Mouse (Mus musculus) forebrain, embryonic 15.5 days (tissue): ENCODE data around the gene Zfp426. TPM values are rescaled to one million over a fixed set of nuclear protein-coding genes. Genes with fewer than 3 reads are reported as not detected.

ENCODE experiments used
- ATAC-seq: fragments of 200-750 bp; cut with Nextera tagmentation; replicated peaks from 2 replicates; pipeline ENCODE4 v1.8.0; 2017; ENCODE audit warnings: mild to moderate bottlenecking, moderate TSS enrichment, moderate library complexity
- H3K27ac ChIP-seq: fragments of 300-500 bp; sonication (generic); replicated peaks from 2 replicates; pipeline ENCODE4 v1.5.1; 2015; ENCODE audit warnings: mild to moderate bottlenecking, inconsistent platforms
- H3K27me3 ChIP-seq: fragments of 300-500 bp; sonication (generic); 2 replicates; pipeline ENCODE4 v1.6.1; 2015; ENCODE audit warnings: inconsistent platforms
- H3K36me3 ChIP-seq: fragments of 300-500 bp; sonication (generic); 2 replicates; pipeline ENCODE4 v1.6.1; 2015; ENCODE audit warnings: mild to moderate bottlenecking, inconsistent platforms
- H3K4me1 ChIP-seq: fragments of 300-500 bp; sonication (generic); 2 replicates; pipeline ENCODE4 v1.6.1; 2015; ENCODE audit warnings: inconsistent platforms
- H3K4me2 ChIP-seq: fragments of 300-500 bp; sonication (generic); replicated peaks from 2 replicates; pipeline ENCODE4 v1.6.1; 2015; ENCODE audit warnings: mild to moderate bottlenecking, inconsistent platforms
- H3K4me3 ChIP-seq: fragments of 300-500 bp; sonication (generic); 2 replicates; pipeline ENCODE4 v1.5.1; 2015; ENCODE audit warnings: mild to moderate bottlenecking, inconsistent platforms
- H3K9ac ChIP-seq: fragments of 300-500 bp; sonication (generic); replicated peaks from 2 replicates; pipeline ENCODE4 v1.6.1; 2015; ENCODE audit warnings: mild to moderate bottlenecking, inconsistent platforms
- H3K9me3 ChIP-seq: fragments of 300-500 bp; sonication (generic); 2 replicates; pipeline ENCODE4 v1.6.1; 2016; ENCODE audit warnings: inconsistent platforms
- WGBS: fragments of 180-500 bp; shearing (Covaris S2); methylation state at CpG from one replicate; pipeline ENCODE4 v1.1.7; 2015; ENCODE audit warnings: mixed read lengths; 5-methylcytosine and 5-hydroxymethylcytosine counted together
- polyA plus RNA-seq: library from polyadenylated mRNA; unstranded; fragments of >200 nt; fragmentation: Nextera tagmentation; extraction: Ambion mirVana; gene quantifications from 2 replicates; pipeline ENCODE4 v1.2.1, GENCODE M21; 2015

Gene Zfp426
- 30.7 and 34.0 TPM in 2 replicates for polyA plus RNA-seq

GRCm38 (mm10) chr9:20492527-20493233, at the start of gene Zfp426:
TSS of gene Zfp426 (minus strand) at chr9:20492746.
- H3K4me1 ChIP-seq = peaks cover 39% of the 10 kb centered on the region
- peak within 1 kb of the TSS; percentile 100 for H3K4me3 ChIP-seq
- peak within 1 kb of the TSS; percentile 75 for H3K4me2 ChIP-seq
- ATAC-seq = peak; percentile 98
- peak within 1 kb of the TSS; percentile 97 for H3K9ac ChIP-seq
- under 1% methylated on average over 40 of the region's 40 CpGs for WGBS
- peak within 1 kb of the TSS; percentile 98 for H3K27ac ChIP-seq
- H3K36me3 ChIP-seq = peaks cover 24% of the 10 kb centered on the region
- no peaks in the 10 kb centered on the region for H3K27me3 ChIP-seq
- H3K9me3 ChIP-seq = no peaks in the 10 kb centered on the region

DNA sequence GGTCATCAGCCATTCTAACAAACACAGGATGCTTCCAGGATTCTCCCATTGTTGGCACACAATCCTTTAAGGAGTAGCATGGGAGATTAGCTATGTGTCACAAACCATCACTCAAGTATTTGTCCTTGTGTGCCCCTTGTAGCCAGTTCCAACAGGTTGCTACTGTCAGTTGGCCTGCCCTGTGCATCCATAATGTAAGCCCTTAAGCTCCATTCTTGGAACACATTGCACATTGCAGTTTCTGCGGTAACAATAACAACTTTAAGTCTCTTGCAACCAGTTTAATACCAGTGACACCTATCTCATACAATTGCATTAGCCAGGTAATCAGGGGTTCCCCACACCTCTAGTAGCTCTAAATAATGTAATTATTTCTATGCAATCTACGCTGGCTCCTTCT, 44.1 kb upstream of the Zfp426 start:
- Histone ChIP-seq H3K9me3 (no peaks in the 10 kb centered on the region), H3K4me3 (no peak overlapping the region), H3K27ac (no peak overlapping the region), H3K4me2 (no peak overlapping the region), H3K9ac (no peak overlapping the region), H3K4me1 (no peaks in the 10 kb centered on the region), H3K36me3 (no peaks in the 10 kb centered on the region), H3K27me3 (peaks cover 7% of the 10 kb centered on the region)
- 86% methylated on average over 2 of the region's 2 CpGs for WGBS
- ATAC-seq = no peak

DNA sequence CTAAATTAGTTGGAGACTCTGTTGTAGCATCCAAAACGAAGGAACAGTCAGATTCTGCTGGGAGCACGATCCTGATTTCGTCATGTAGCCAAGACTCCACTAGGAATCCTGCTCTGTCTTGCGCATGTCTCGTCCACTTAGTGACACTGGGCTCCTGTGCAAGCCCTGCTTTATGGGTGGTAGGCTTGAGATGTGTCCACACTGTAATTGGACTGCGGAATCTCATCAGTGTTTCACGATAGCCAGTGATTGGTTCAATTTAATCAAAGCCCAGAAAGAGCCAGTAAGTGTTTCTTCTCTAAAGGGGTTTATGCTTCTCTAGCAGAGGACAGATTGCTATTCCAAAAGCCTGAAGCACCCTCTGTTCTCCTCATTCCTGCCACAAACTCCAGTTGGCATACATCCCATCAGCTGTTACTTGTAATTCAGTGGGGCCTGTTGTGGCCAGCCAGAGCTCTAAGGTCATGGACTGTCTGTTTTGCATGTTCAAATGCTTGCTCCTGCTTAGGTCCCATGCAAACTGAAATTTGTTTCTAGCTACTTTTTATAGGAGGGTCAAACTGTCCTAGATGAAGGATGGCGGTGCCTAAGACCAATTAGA, 41.9 kb upstream of the Zfp426 start:
- no peak overlapping the region for H3K9ac ChIP-seq
- H3K36me3 ChIP-seq = no peaks in the 10 kb centered on the region
- H3K9me3 ChIP-seq = no peaks in the 10 kb centered on the region
- peaks cover 4% of the 10 kb centered on the region for H3K27me3 ChIP-seq
- H3K27ac ChIP-seq = no peak overlapping the region
- H3K4me2 ChIP-seq = no peak overlapping the region
- no peak overlapping the region for H3K4me3 ChIP-seq
- no peaks in the 10 kb centered on the region for H3K4me1 ChIP-seq
- ATAC-seq = no peak
- WGBS = 73% methylated on average over 8 of the region's 8 CpGs

DNA sequence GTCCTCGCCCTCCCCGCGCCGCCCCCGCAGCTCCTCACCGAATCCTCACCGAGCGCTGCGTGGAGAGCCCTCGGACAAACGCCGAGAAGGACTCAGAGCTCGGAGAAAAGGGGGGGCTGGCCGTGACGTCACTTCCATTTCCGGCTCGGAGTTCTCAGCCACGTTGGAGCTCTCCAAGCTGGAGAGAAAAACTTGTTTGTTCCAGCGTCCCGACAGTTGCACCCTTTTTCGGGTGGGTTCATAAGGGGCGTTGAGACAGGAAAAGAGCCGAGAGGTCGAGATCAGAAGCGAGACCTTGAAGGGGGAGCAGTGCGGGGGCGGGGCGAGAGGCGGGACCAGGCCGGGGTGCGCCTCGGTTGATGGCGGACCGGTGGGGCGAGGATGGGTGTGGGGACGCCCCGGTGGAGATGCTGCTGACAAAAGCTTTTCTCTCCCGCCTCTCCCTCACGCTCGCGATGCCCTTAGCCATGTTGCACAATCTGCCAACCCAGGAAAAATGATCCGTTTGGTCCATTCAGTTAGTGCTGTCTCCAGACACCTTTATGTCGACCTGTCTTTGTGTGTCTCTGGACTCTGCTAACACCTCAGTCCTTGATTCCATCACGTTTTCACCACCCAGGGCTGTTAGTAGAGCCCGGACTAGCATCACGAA, 28.9 kb upstream of the Zfp426 start, which contains the start of gene Zfp266:
Gene Zfp266 (minus strand): TSS at position 112 of the 652 bp plus-strand sequence.
- Histone ChIP-seq H3K4me1 (peaks cover 39% of the 10 kb centered on the region), H3K9ac (peak within 1 kb of the TSS; percentile 97), H3K4me2 (peak within 1 kb of the TSS; percentile 84), H3K4me3 (peak within 1 kb of the TSS; percentile 96), H3K9me3 (no peaks in the 10 kb centered on the region), H3K27ac (peak within 1 kb of the TSS; percentile 98), H3K27me3 (no peaks in the 10 kb centered on the region), H3K36me3 (peaks cover 7% of the 10 kb centered on the region; the same call in 1 of the 2 replicates)
- WGBS = under 1% methylated on average over 46 of the region's 46 CpGs
- peak; percentile 88 for ATAC-seq

DNA sequence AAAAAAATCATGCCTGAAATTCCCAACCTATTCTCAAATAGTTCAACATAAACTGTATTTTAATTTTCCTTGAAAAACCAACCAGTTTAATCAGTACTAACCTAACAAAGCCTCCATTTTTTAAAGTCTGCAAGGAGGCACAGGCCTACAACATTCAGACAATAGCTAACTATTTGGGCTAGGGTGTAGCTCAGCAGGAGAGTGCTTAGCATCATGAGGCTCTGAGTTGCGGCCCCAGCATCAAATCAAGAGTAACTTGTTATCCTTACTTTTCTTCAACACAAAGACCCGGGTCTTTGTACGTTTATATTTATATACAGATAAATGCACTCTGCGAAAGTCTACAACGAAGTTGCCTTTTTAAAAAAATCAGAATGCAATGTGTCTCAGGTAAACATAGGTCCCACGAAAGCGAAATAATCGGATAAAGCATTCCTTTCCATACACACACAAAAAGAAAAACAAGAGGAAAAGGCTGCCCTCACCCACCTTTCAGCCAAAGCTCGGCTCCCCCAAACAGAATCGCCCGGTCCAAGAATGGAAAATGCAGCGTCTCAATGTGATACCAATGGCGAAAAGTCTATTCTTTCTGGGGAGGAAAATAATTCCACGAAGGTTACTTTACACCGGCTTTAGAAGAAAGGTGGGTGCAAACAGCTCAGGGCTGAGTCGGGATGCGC, 28.1 kb upstream of the Zfp426 start:
- Histone ChIP-seq H3K4me3 (peak overlapping the region; percentile 96), H3K4me1 (peaks cover 39% of the 10 kb centered on the region), H3K9me3 (no peaks in the 10 kb centered on the region), H3K4me2 (peak overlapping the region; percentile 65), H3K36me3 (peaks cover 9% of the 10 kb centered on the region), H3K27ac (peak overlapping the region; percentile 98), H3K27me3 (no peaks in the 10 kb centered on the region), H3K9ac (peak overlapping the region; percentile 97)
- ATAC-seq = no peak
- WGBS = 0% methylated on average over 17 of the region's 17 CpGs

- Histone ChIP-seq H3K9me3 (no peaks in the 10 kb centered on the region), H3K4me3 (peak overlapping the region; percentile 96), H3K27me3 (no peaks in the 10 kb centered on the region), H3K27ac (no peak overlapping the region), H3K36me3 (peaks cover 16% of the 10 kb centered on the region), H3K9ac (peak overlapping the region; percentile 42), H3K4me1 (peaks cover 45% of the 10 kb centered on the region), H3K4me2 (peak overlapping the region; percentile 84)
- ATAC-seq = no peak
- 5% methylated on average over 4 of the region's 4 CpGs for WGBS
Measured at GRCm38 (mm10) chr9:20519949-20520348, 27.4 kb upstream of the Zfp426 start.

- Histone ChIP-seq H3K27ac (no peak overlapping the region), H3K9ac (no peak overlapping the region), H3K27me3 (no peaks in the 10 kb centered on the region), H3K36me3 (peaks cover 26% of the 10 kb centered on the region), H3K4me3 (peak overlapping the region; percentile 96), H3K4me1 (peaks cover 56% of the 10 kb centered on the region), H3K4me2 (peak overlapping the region; percentile 84), H3K9me3 (no peaks in the 10 kb centered on the region)
- no peak for ATAC-seq
- WGBS = 87% methylated on average over 4 of the region's 4 CpGs
Measured at GRCm38 (mm10) chr9:20518708-20519107, 26.2 kb upstream of the Zfp426 start.

GRCm38 (mm10) chr9:20517727-20518126, 25.2 kb upstream of the Zfp426 start:
- 95% methylated on average over 1 of the region's 1 CpGs for WGBS
- ATAC-seq = no peak
- Histone ChIP-seq H3K27me3 (no peaks in the 10 kb centered on the region), H3K27ac (no peak overlapping the region), H3K9ac (no peak overlapping the region), H3K4me1 (peaks cover 57% of the 10 kb centered on the region), H3K36me3 (peaks cover 32% of the 10 kb centered on the region), H3K9me3 (no peaks in the 10 kb centered on the region), H3K4me2 (no peak overlapping the region), H3K4me3 (no peak overlapping the region)

DNA sequence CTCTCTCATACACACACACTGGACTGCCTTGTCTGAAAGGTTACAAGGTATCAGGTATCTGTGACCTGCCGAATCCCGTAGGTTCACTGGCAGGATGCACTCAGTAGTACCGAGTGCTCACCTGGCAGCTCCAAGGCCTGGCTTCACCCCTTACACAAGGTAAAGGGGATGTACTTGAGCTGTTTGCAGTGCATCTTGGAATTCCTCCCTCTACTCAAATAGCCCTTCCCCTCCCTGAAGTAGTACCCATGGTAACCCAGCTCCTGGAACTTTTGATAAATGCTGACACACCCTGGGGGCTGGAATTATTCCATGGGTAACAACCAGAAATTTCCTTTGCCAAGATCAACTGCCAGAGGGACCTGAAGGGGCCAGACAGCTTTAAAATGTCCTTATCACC, 21.5 kb upstream of the Zfp426 start:
- Histone ChIP-seq H3K27me3 (no peaks in the 10 kb centered on the region), H3K27ac (no peak overlapping the region), H3K9ac (no peak overlapping the region), H3K4me3 (no peak overlapping the region), H3K4me1 (peaks cover 45% of the 10 kb centered on the region), H3K36me3 (peaks cover 34% of the 10 kb centered on the region), H3K4me2 (no peak overlapping the region), H3K9me3 (no peaks in the 10 kb centered on the region)
- no peak for ATAC-seq
- WGBS = 95% methylated on average over 3 of the region's 3 CpGs

DNA sequence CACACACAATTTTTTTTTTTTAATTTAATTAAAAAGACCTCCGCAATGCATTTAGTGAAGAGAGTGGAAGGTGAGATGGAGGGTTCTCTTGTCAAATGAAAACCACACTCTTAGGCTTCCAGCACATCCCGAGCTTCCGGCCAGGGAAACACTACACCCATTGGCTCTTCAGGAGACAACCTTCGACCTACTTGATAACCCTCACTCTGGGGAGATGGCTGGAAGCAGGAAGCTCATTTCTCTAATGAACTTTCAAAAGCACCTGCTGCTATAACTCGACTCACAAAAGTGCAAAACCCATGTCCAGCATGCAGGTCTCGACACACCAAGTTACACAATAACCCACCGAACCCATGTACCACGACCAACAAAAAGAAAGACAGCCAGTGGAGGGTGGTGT, 20.2 kb upstream of the Zfp426 start:
- ATAC-seq = no peak

GRCm38 (mm10) chr9:20511645-20512044, 19.1 kb upstream of the Zfp426 start:
- Histone ChIP-seq H3K27me3 (no peaks in the 10 kb centered on the region), H3K4me2 (no peak overlapping the region), H3K36me3 (peaks cover 31% of the 10 kb centered on the region), H3K4me3 (no peak overlapping the region), H3K27ac (no peak overlapping the region), H3K9me3 (no peaks in the 10 kb centered on the region), H3K4me1 (peaks cover 23% of the 10 kb centered on the region), H3K9ac (no peak overlapping the region)
- 86% methylated on average over 4 of the region's 4 CpGs for WGBS
- ATAC-seq = no peak

More for the DNA sequence above, 20.2 kb upstream of the Zfp426 start:
- no peak overlapping the region for H3K27ac ChIP-seq
- no peak overlapping the region for H3K4me2 ChIP-seq
- WGBS = 94% methylated on average over 8 of the region's 8 CpGs
- no peaks in the 10 kb centered on the region for H3K9me3 ChIP-seq
- no peaks in the 10 kb centered on the region for H3K27me3 ChIP-seq
- H3K36me3 ChIP-seq = peaks cover 34% of the 10 kb centered on the region
- H3K4me1 ChIP-seq = peaks cover 33% of the 10 kb centered on the region
- no peak overlapping the region for H3K9ac ChIP-seq
- H3K4me3 ChIP-seq = no peak overlapping the region

DNA sequence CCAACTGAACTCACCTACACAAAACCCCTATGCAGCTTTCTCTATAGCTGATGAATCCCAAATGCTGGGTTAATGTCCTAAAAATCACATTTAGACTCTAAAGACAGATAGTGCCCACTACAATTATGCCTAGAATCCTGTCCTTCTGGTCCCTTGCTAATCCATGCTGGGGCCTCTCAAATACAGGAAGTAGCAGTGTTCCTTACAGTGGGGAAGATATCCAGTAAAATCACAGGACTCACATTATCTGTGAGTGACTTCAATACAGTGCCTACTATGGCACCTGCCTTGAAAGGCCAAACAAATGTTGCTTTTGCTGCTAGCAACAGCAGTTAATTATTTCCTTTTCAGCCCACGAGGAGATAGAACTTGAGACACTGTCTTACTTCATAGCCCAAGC, 17.8 kb upstream of the Zfp426 start:
- peaks cover 19% of the 10 kb centered on the region for H3K4me1 ChIP-seq
- H3K27me3 ChIP-seq = no peaks in the 10 kb centered on the region
- H3K36me3 ChIP-seq = peaks cover 39% of the 10 kb centered on the region
- WGBS = 74% methylated on average over 1 of the region's 1 CpGs
- no peaks in the 10 kb centered on the region for H3K9me3 ChIP-seq
- no peak overlapping the region for H3K4me2 ChIP-seq
- no peak for ATAC-seq
- H3K9ac ChIP-seq = no peak overlapping the region
- no peak overlapping the region for H3K27ac ChIP-seq
- no peak overlapping the region for H3K4me3 ChIP-seq
